Mouse (Mus musculus) E14TG2a.4 (cell line): ENCODE data around the gene Abhd17a.

Source experiments
- CTCF ChIP-seq: conservative IDR thresholded peaks from 2 replicates; pipeline ENCODE4 v1.5.1; 2014; ENCODE audit warnings: low read length
- POU5F1 ChIP-seq: IDR thresholded peaks from 2 replicates; pipeline ENCODE4 v1.6.1; 2014; ENCODE audit warnings: low read length, borderline replicate concordance

DNA sequence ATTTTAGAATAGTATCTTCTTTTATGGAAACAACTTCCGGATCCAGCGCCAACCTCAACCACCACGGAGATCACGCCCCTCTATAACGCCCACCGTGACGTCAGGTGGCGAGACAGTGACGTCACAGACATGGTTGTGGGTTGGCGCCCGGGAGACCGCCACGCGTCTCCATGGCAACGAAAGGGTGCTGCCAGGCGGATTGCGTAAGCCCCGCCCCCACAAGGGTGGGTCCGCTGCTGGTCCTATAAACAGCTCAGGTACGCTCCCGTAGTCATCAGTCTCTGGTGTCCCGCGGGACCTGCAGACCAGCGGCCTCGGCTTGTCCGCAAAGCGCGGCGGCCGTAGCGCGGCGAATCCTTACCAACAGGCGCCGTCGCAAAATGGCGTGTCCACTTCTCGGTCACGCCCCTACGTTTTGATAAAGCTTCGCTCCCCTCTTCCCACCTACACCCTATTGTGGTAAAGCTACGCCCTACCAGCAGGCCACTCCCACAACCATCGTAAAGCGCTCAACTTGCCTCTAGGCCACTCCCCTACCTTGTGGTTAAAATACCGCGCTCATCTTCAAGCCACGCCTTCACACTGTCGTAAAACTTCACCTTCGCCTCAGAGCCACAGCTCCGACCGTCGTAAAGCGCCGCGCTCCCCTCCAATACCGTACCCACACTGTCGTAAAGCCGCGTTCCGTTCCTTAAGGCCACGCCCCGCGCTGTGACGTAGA, 32.0 kb upstream of the Abhd17a start:
- TF ChIP-seq CTCF (no peak), POU5F1 (no peak)
